Mouse (Mus musculus) thymus, adult 2 months (tissue): Measurements from ENCODE around the gene Smyd1. TPM values are rescaled to one million over a fixed set of nuclear protein-coding genes. Genes with fewer than 3 reads are reported as not detected.

Experiments
- DNase-seq: peaks from one replicate; pipeline ENCODE4 v3.0.0; 2021
- H3K27ac ChIP-seq: fragments of 200-500 bp; 2 replicates; pipeline ENCODE4 v1.5.1; 2012; ENCODE audit warnings: low read length, control low read depth; ENCODE audit not compliant: control insufficient read depth, insufficient read depth
- H3K27me3 ChIP-seq: fragments of 200-500 bp; 2 replicates; pipeline ENCODE4 v1.6.1; 2012; ENCODE audit warnings: mild to moderate bottlenecking, low read length, moderate library complexity, mixed read lengths; ENCODE audit not compliant: control insufficient read depth, insufficient read depth
- H3K36me3 ChIP-seq: fragments of 200-500 bp; 2 replicates; pipeline ENCODE4 v1.6.1; 2012; ENCODE audit warnings: mild to moderate bottlenecking, low read length, moderate library complexity; ENCODE audit not compliant: control insufficient read depth, insufficient read depth
- H3K4me1 ChIP-seq: fragments of 200-500 bp; replicated peaks from 2 replicates; pipeline ENCODE4 v1.6.1; 2012; ENCODE audit warnings: low read length; ENCODE audit not compliant: control insufficient read depth, insufficient read depth
- H3K4me3 ChIP-seq: fragments of 200-500 bp; 2 replicates; pipeline ENCODE4 v1.5.1; 2012; ENCODE audit warnings: mild to moderate bottlenecking, low read length, control low read depth, moderate library complexity; ENCODE audit not compliant: control insufficient read depth, insufficient read depth
- CTCF ChIP-seq: fragments of 200-500 bp; IDR thresholded peaks from 2 replicates; pipeline ENCODE4 v1.5.1; 2012; ENCODE audit warnings: mild to moderate bottlenecking, control low read depth, low read length, moderate library complexity, borderline replicate concordance; ENCODE audit not compliant: control insufficient read depth, poor library complexity, insufficient read depth; ENCODE audit errors: extremely low read depth
- POLR2A ChIP-seq: fragments of 200-500 bp; IDR thresholded peaks from 2 replicates; pipeline ENCODE4 v1.6.1; 2012; ENCODE audit warnings: mild to moderate bottlenecking, low read length, control low read depth, moderate library complexity; ENCODE audit not compliant: control insufficient read depth, poor library complexity, insufficient read depth; ENCODE audit errors: extremely low read depth
- WGBS: fragments of 180-500 bp; shearing (Covaris S2); methylation state at CpG from one replicate; pipeline ENCODE4 v1.1.7; 2018; 5-methylcytosine and 5-hydroxymethylcytosine counted together
- polyA plus RNA-seq: library from polyadenylated mRNA; depleted of rRNA; stranded (reverse); fragments of >200 nt; gene quantifications from 2 replicates; pipeline ENCODE4 v1.2.3, GENCODE M21; 2012

Smyd1 gene
- polyA plus RNA-seq, 1 experiment, result 15.1 TPM

- TF ChIP-seq CTCF (no peak), POLR2A (peak; percentile 46; the same call in 1 of the 2 replicates)
- peak; percentile 89 for DNase-seq
- H3K27ac ChIP-seq, result peak overlapping the region; percentile 96
Observed at GRCm38 (mm10) chr6:71341179-71341578, 19.1 kb upstream of the Smyd1 start.

GRCm38 (mm10) chr6:71339351-71339750 is 17.3 kb upstream of the Smyd1 start:
- WGBS, result 20% methylated on average over 4 of the region's 4 CpGs
- peak; percentile 62 for DNase-seq
- H3K4me1 ChIP-seq, result peaks cover 55% of the 10 kb centered on the region
- H3K36me3 ChIP-seq, result peaks cover 33% of the 10 kb centered on the region
- H3K4me3 ChIP-seq, result peak overlapping the region; percentile 41
- H3K27ac ChIP-seq, result peak overlapping the region; percentile 96
- H3K27me3 ChIP-seq, result no peaks in the 10 kb centered on the region
- TF ChIP-seq CTCF (no peak), POLR2A (no peak)

More at GRCm38 (mm10) chr6:71341179-71341578, 19.1 kb upstream of the Smyd1 start:
- WGBS, result under 1% methylated on average over 9 of the region's 9 CpGs
- Histone ChIP-seq H3K4me1 (peaks cover 58% of the 10 kb centered on the region), H3K36me3 (peaks cover 14% of the 10 kb centered on the region), H3K4me3 (peak overlapping the region; percentile 39), H3K27me3 (no peaks in the 10 kb centered on the region)

- peak; percentile 40 for DNase-seq
- Histone ChIP-seq H3K36me3 (peaks cover 37% of the 10 kb centered on the region), H3K4me3 (peak overlapping the region; percentile 41), H3K4me1 (peaks cover 60% of the 10 kb centered on the region), H3K27ac (peak overlapping the region; percentile 96), H3K27me3 (no peaks in the 10 kb centered on the region)
- no peak for TF ChIP-seq POLR2A
- TF ChIP-seq CTCF, result no peak
- 51% methylated on average over 3 of the region's 3 CpGs for WGBS
Observed at GRCm38 (mm10) chr6:71338941-71339340, 16.9 kb upstream of the Smyd1 start.

GRCm38 (mm10) chr6:71337666-71338065 is 15.6 kb upstream of the Smyd1 start:
- H3K27me3 ChIP-seq, result no peaks in the 10 kb centered on the region
- DNase-seq, result peak; percentile 71
- no peak overlapping the region for H3K4me3 ChIP-seq
- TF ChIP-seq POLR2A (0 out of 2 replicates have a peak, but pooled peaks have one; percentile 19), CTCF (no peak)
- peak overlapping the region; percentile 97 for H3K27ac ChIP-seq
- H3K36me3 ChIP-seq, result peaks cover 49% of the 10 kb centered on the region
- WGBS, result 35% methylated on average over 8 of the region's 8 CpGs
- H3K4me1 ChIP-seq, result peaks cover 59% of the 10 kb centered on the region

GRCm38 (mm10) chr6:71333578-71334273 is 11.7 kb upstream of the Smyd1 start:
- TF ChIP-seq POLR2A (peak; percentile 36; the same call in 1 of the 2 replicates), CTCF (no peak)
- peak overlapping the region; percentile 98 for H3K27ac ChIP-seq
- 26% methylated on average over 11 of the region's 11 CpGs for WGBS
- H3K4me3 ChIP-seq, result 0 out of 2 replicates have a peak overlapping the region, but pooled peaks have one; percentile 1
- H3K27me3 ChIP-seq, result no peaks in the 10 kb centered on the region
- H3K36me3 ChIP-seq, result peaks cover 82% of the 10 kb centered on the region
- DNase-seq, result peak; percentile 68
- H3K4me1 ChIP-seq, result peaks cover 59% of the 10 kb centered on the region

GRCm38 (mm10) chr6:71333031-71333430 is 11.0 kb upstream of the Smyd1 start:
- Histone ChIP-seq H3K4me1 (peaks cover 60% of the 10 kb centered on the region), H3K27me3 (no peaks in the 10 kb centered on the region), H3K4me3 (peak overlapping the region; percentile 37), H3K36me3 (peaks cover 89% of the 10 kb centered on the region), H3K27ac (peak overlapping the region; percentile 98)
- TF ChIP-seq CTCF, result no peak
- 0 out of 2 replicates have a peak, but pooled peaks have one; percentile 14 for TF ChIP-seq POLR2A
- DNase-seq, result peak; percentile 68
- WGBS, result 7% methylated on average over 3 of the region's 3 CpGs
